Mouse (Mus musculus) liver, embryonic 15.5 days (tissue): ENCODE measurements around the gene Ms4a6c. TPM values are rescaled to one million over a fixed set of nuclear protein-coding genes. Genes with fewer than 3 reads are reported as not detected.
"Not testable (repeated sequence)": the region's sequence is repeated elsewhere in the genome, so short reads cannot be mapped to it uniquely, and the experiment has no call there.

Source experiments
- ATAC-seq: fragments of 200-750 bp; cut with Nextera tagmentation; 2 replicates; pipeline ENCODE4 v1.8.0; 2017; ENCODE audit warnings: moderate number of reproducible peaks, mild to moderate bottlenecking, moderate library complexity; ENCODE audit not compliant: insufficient read depth
- H3K27ac ChIP-seq: fragments of 300-500 bp; sonication (generic); replicated peaks from 2 replicates; pipeline ENCODE4 v1.5.1; 2015; ENCODE audit warnings: mild to moderate bottlenecking, inconsistent platforms
- H3K27me3 ChIP-seq: fragments of 300-500 bp; sonication (generic); 2 replicates; pipeline ENCODE4 v1.6.1; 2015; ENCODE audit warnings: mild to moderate bottlenecking, inconsistent platforms
- H3K36me3 ChIP-seq: fragments of 300-500 bp; sonication (generic); replicated peaks from 2 replicates; pipeline ENCODE4 v1.6.1; 2015; ENCODE audit warnings: moderate library complexity, mild to moderate bottlenecking, inconsistent platforms
- H3K4me1 ChIP-seq: fragments of 300-500 bp; sonication (generic); replicated peaks from 2 replicates; pipeline ENCODE4 v1.6.1; 2015; ENCODE audit warnings: inconsistent platforms
- H3K4me2 ChIP-seq: fragments of 300-500 bp; sonication (generic); 2 replicates; pipeline ENCODE4 v1.6.1; 2015; ENCODE audit warnings: moderate library complexity, mild to moderate bottlenecking, inconsistent platforms
- H3K4me3 ChIP-seq: fragments of 300-500 bp; sonication (generic); replicated peaks from 2 replicates; pipeline ENCODE4 v1.5.1; 2015; ENCODE audit warnings: mild to moderate bottlenecking, inconsistent platforms
- H3K9ac ChIP-seq: fragments of 300-500 bp; sonication (generic); 2 replicates; pipeline ENCODE4 v1.6.1; 2015; ENCODE audit warnings: moderate library complexity, mild to moderate bottlenecking, inconsistent platforms
- H3K9me3 ChIP-seq: fragments of 300-500 bp; sonication (generic); replicated peaks from 2 replicates; pipeline ENCODE4 v1.6.1; 2016; ENCODE audit warnings: inconsistent platforms
- WGBS: fragments of 180-500 bp; shearing (Covaris S2); methylation state at CpG from one replicate; pipeline ENCODE4 v1.1.7; 2015; ENCODE audit warnings: mixed read lengths; ENCODE audit not compliant: insufficient replicate concordance; 5-methylcytosine and 5-hydroxymethylcytosine counted together
- polyA plus RNA-seq: library from polyadenylated mRNA; unstranded; fragments of >200 nt; fragmentation: Nextera tagmentation; extraction: Ambion mirVana; gene quantifications from 2 replicates; pipeline ENCODE4 v1.2.1, GENCODE M21; 2015

The Ms4a6c gene
- polyA plus RNA-seq, 1 experiment from 2014 or later = 10.1 TPM

- H3K36me3 ChIP-seq = no peaks in the 10 kb centered on the region
- H3K9ac ChIP-seq = no peak overlapping the region
- 54% methylated on average over 4 of the region's 4 CpGs for WGBS
- no peaks in the 10 kb centered on the region for H3K27me3 ChIP-seq
- no peak overlapping the region for H3K4me3 ChIP-seq
- no peaks in the 10 kb centered on the region for H3K9me3 ChIP-seq
- no peaks in the 10 kb centered on the region for H3K4me1 ChIP-seq
- H3K27ac ChIP-seq = no peak overlapping the region
- H3K4me2 ChIP-seq = no peak overlapping the region
- ATAC-seq = no peak
These were observed 14.8 kb downstream of the Ms4a6c start for GRCm38 (mm10) chr19:11483941-11484340.

GRCm38 (mm10) chr19:11484388-11484787, 15.2 kb downstream of the Ms4a6c start:
- 48% methylated on average over 3 of the region's 3 CpGs for WGBS
- H3K4me1 ChIP-seq = no peaks in the 10 kb centered on the region
- H3K4me3 ChIP-seq = no peak overlapping the region
- no peak for ATAC-seq
- no peak overlapping the region for H3K4me2 ChIP-seq
- no peaks in the 10 kb centered on the region for H3K9me3 ChIP-seq
- H3K36me3 ChIP-seq = no peaks in the 10 kb centered on the region
- no peaks in the 10 kb centered on the region for H3K27me3 ChIP-seq
- no peak overlapping the region for H3K9ac ChIP-seq
- H3K27ac ChIP-seq = no peak overlapping the region

GRCm38 (mm10) chr19:11485266-11485665, 16.1 kb downstream of the Ms4a6c start:
- no peak for ATAC-seq
- 24% methylated on average over 3 of the region's 3 CpGs for WGBS
- Histone ChIP-seq H3K9ac (no peak overlapping the region), H3K27me3 (no peaks in the 10 kb centered on the region), H3K36me3 (no peaks in the 10 kb centered on the region), H3K9me3 (no peaks in the 10 kb centered on the region), H3K27ac (no peak overlapping the region), H3K4me2 (no peak overlapping the region), H3K4me1 (no peaks in the 10 kb centered on the region), H3K4me3 (no peak overlapping the region)

GRCm38 (mm10) chr19:11485746-11486145, 16.6 kb downstream of the Ms4a6c start, which contains the start of gene Gm8369:
Gene Gm8369, plus strand, starts transcription at chr19:11485938.
- Histone ChIP-seq H3K9me3 (no peaks in the 10 kb centered on the region), H3K27me3 (no peaks in the 10 kb centered on the region), H3K36me3 (no peaks in the 10 kb centered on the region), H3K4me2 (no peak within 1 kb of the TSS), H3K4me1 (no peaks in the 10 kb centered on the region), H3K9ac (no peak within 1 kb of the TSS), H3K27ac (no peak within 1 kb of the TSS), H3K4me3 (no peak within 1 kb of the TSS)
- WGBS = 44% methylated on average over 2 of the region's 2 CpGs
- ATAC-seq = no peak

GRCm38 (mm10) chr19:11486599-11486998, 17.4 kb downstream of the Ms4a6c start:
- Histone ChIP-seq H3K4me3 (no peak overlapping the region), H3K4me1 (no peaks in the 10 kb centered on the region), H3K9ac (no peak overlapping the region), H3K36me3 (no peaks in the 10 kb centered on the region), H3K27me3 (no peaks in the 10 kb centered on the region), H3K27ac (no peak overlapping the region), H3K9me3 (no peaks in the 10 kb centered on the region), H3K4me2 (no peak overlapping the region)
- 54% methylated on average over 1 of the region's 1 CpGs for WGBS
- ATAC-seq = no peak

GRCm38 (mm10) chr19:11491406-11492189, 22.4 kb downstream of the Ms4a6c start:
- 39% methylated on average over 4 of the region's 4 CpGs for WGBS
- H3K27ac ChIP-seq = no peak overlapping the region
- H3K36me3 ChIP-seq = no peaks in the 10 kb centered on the region
- no peaks in the 10 kb centered on the region for H3K27me3 ChIP-seq
- H3K4me1 ChIP-seq = no peaks in the 10 kb centered on the region
- H3K4me2 ChIP-seq = no peak overlapping the region
- no peak overlapping the region for H3K4me3 ChIP-seq
- no peaks in the 10 kb centered on the region for H3K9me3 ChIP-seq
- ATAC-seq = no peak
- no peak overlapping the region for H3K9ac ChIP-seq

GRCm38 (mm10) chr19:11492671-11493070, 23.5 kb downstream of the Ms4a6c start:
- no peaks in the 10 kb centered on the region for H3K4me1 ChIP-seq
- H3K4me2 ChIP-seq = no peak overlapping the region
- H3K9ac ChIP-seq = no peak overlapping the region
- no peak overlapping the region for H3K27ac ChIP-seq
- WGBS = 62% methylated on average over 1 of the region's 1 CpGs
- H3K27me3 ChIP-seq = no peaks in the 10 kb centered on the region
- no peak overlapping the region for H3K4me3 ChIP-seq
- no peak for ATAC-seq
- H3K36me3 ChIP-seq = no peaks in the 10 kb centered on the region
- H3K9me3 ChIP-seq = no peaks in the 10 kb centered on the region

GRCm38 (mm10) chr19:11494519-11494918, 25.4 kb downstream of the Ms4a6c start:
- no peak overlapping the region for H3K4me2 ChIP-seq
- H3K27me3 ChIP-seq = no peaks in the 10 kb centered on the region
- 60% methylated on average over 3 of the region's 3 CpGs for WGBS
- ATAC-seq = no peak
- no peak overlapping the region for H3K9ac ChIP-seq
- no peak overlapping the region for H3K27ac ChIP-seq
- H3K4me1 ChIP-seq = no peaks in the 10 kb centered on the region
- H3K36me3 ChIP-seq = no peaks in the 10 kb centered on the region
- H3K4me3 ChIP-seq = no peak overlapping the region
- H3K9me3 ChIP-seq = no peaks in the 10 kb centered on the region

- Histone ChIP-seq H3K9ac (no peak overlapping the region), H3K9me3 (no peaks in the 10 kb centered on the region), H3K4me1 (no peaks in the 10 kb centered on the region), H3K4me3 (no peak overlapping the region), H3K4me2 (no peak overlapping the region), H3K36me3 (no peaks in the 10 kb centered on the region), H3K27me3 (no peaks in the 10 kb centered on the region), H3K27ac (no peak overlapping the region)
- WGBS = 60% methylated on average over 6 of the region's 6 CpGs
- no peak for ATAC-seq
These were observed 27.2 kb downstream of the Ms4a6c start for GRCm38 (mm10) chr19:11496361-11496760.

- not testable (repeated sequence) for H3K4me3 ChIP-seq, H3K27ac ChIP-seq, H3K9me3 ChIP-seq, H3K4me2 ChIP-seq, H3K36me3 ChIP-seq, ATAC-seq, H3K9ac ChIP-seq, H3K27me3 ChIP-seq, H3K4me1 ChIP-seq
- WGBS = 27% methylated on average over 1 of the region's 1 CpGs
These were observed 28.1 kb downstream of the Ms4a6c start for GRCm38 (mm10) chr19:11497300-11497699.

- H3K27me3 ChIP-seq = no peaks in the 10 kb centered on the region
- H3K9me3 ChIP-seq = no peaks in the 10 kb centered on the region
- H3K36me3 ChIP-seq = no peaks in the 10 kb centered on the region
- 53% methylated on average over 1 of the region's 1 CpGs for WGBS
- no peak overlapping the region for H3K27ac ChIP-seq
- H3K9ac ChIP-seq = no peak overlapping the region
- no peak for ATAC-seq
- H3K4me2 ChIP-seq = no peak overlapping the region
- H3K4me1 ChIP-seq = no peaks in the 10 kb centered on the region
- no peak overlapping the region for H3K4me3 ChIP-seq
These were observed 31.6 kb downstream of the Ms4a6c start for GRCm38 (mm10) chr19:11500796-11501195.

- no peaks in the 10 kb centered on the region for H3K9me3 ChIP-seq
- H3K9ac ChIP-seq = no peak overlapping the region
- no peak overlapping the region for H3K4me3 ChIP-seq
- H3K36me3 ChIP-seq = no peaks in the 10 kb centered on the region
- no peaks in the 10 kb centered on the region for H3K4me1 ChIP-seq
- no peak overlapping the region for H3K4me2 ChIP-seq
- no peak for ATAC-seq
- H3K27ac ChIP-seq = no peak overlapping the region
- 65% methylated on average over 4 of the region's 4 CpGs for whole genome bisulfite sequencing
- no peaks in the 10 kb centered on the region for H3K27me3 ChIP-seq
These were observed 32.2 kb downstream of the Ms4a6c start for GRCm38 (mm10) chr19:11501326-11501725.
